Comparison of ENCODE assay signal across 9 mouse cellular contexts in genomic region chr11:101479171-101479635, GRCm38 (mm10). TPM values are rescaled to one million over a fixed set of nuclear protein-coding genes. Genes with fewer than 3 reads are reported as not detected.
DNase-seq lines count a peak whose midpoint lies in the region; ATAC-seq and TF ChIP-seq lines count a peak whose summit lies in the region.
"Had no signal": no experiment of that assay in that cellular context is flagged by ENCODE, and none has a peak within 500 bp of the region (broad histone marks: within the 10 kb centered on the region; RNA-seq: fewer than 3 reads in every experiment).

No protein-coding gene starts in this region.

- no peak for DNase-seq in left cerebral cortex, adult 2 months (ENCODE audit: extremely low spot score in 1 of 2, low spot score in 2 of 2)
- DNase-seq in left cerebral cortex, adult 11 months (ENCODE audit: low spot score) = no peak
- peak; percentile 55 for DNase-seq in embryonic facial prominence, embryonic 10.5 days (ENCODE audit: low spot score)
- no peak for DNase-seq in gastrocnemius, postnatal 36 days
- no peak for DNase-seq in adrenal gland, adult 2 months
- no peak for DNase-seq in cerebellum, adult 11-12 months
- DNase-seq: kidney, adult 11 months had no signal

- H3K9me3 ChIP-seq in embryonic facial prominence, embryonic 10.5 days = no peaks in the 10 kb centered on the region
- H3K9me3 ChIP-seq in intestine, postnatal 0 days (ENCODE audit: control insufficient read depth) = no peaks in the 10 kb centered on the region
- H3K9me3 ChIP-seq in neural tube, embryonic 12.5 days = no peaks in the 10 kb centered on the region

- 5% methylated on average over 18 of the region's 18 CpGs for WGBS in embryonic facial prominence, embryonic 10.5 days
- WGBS in intestine, postnatal 0 days = 10% methylated on average over 18 of the region's 18 CpGs
- 3% methylated on average over 18 of the region's 18 CpGs for WGBS in neural tube, embryonic 12.5 days

- peak overlapping the region; percentile 52 for H3K4me2 ChIP-seq in intestine, postnatal 0 days (replicated peaks; ENCODE audit: low read depth)
- peak overlapping the region; percentile 50 for H3K4me2 ChIP-seq in neural tube, embryonic 12.5 days (replicated peaks)

- no peak overlapping the region for H3K9ac ChIP-seq in intestine, postnatal 0 days (ENCODE audit: low read depth, low read length)
- peak overlapping the region; percentile 42; the same call in 1 of the 2 replicates for H3K9ac ChIP-seq in neural tube, embryonic 12.5 days

- ATAC-seq in intestine, postnatal 0 days = no peak
- ATAC-seq in neural tube, embryonic 12.5 days (ENCODE audit: low FRiP score, low read depth) = peak; percentile 60

- no peaks in the 10 kb centered on the region for H3K27me3 ChIP-seq in embryonic facial prominence, embryonic 10.5 days (replicated peaks; ENCODE audit: low read depth, poor library complexity, severe bottlenecking)
- no peaks in the 10 kb centered on the region for H3K27me3 ChIP-seq in intestine, postnatal 0 days (replicated peaks; ENCODE audit: control insufficient read depth, insufficient read depth, low read length)
- H3K27me3 ChIP-seq in neural tube, embryonic 12.5 days (replicated peaks) = no peaks in the 10 kb centered on the region

- H3K4me1 ChIP-seq in embryonic facial prominence, embryonic 10.5 days = peaks cover 44% of the 10 kb centered on the region
- H3K4me1 ChIP-seq in intestine, postnatal 0 days (replicated peaks; ENCODE audit: control insufficient read depth, insufficient read depth, low read length) = 0 out of 2 replicates have a peak, but pooled peaks cover 5% of the 10 kb centered on the region
- peaks cover 40% of the 10 kb centered on the region for H3K4me1 ChIP-seq in neural tube, embryonic 12.5 days

- intact Hi-C loops in left cerebral cortex, adult 2 months (cut with DNase I) = no loop called here
- intact Hi-C loops in gastrocnemius, postnatal 36 days (cut with DNase I) = no loop called here

- no peaks in the 10 kb centered on the region for H3K36me3 ChIP-seq in embryonic facial prominence, embryonic 10.5 days (replicated peaks)
- no peaks in the 10 kb centered on the region for H3K36me3 ChIP-seq in intestine, postnatal 0 days (ENCODE audit: control insufficient read depth, insufficient read depth)
- no peaks in the 10 kb centered on the region for H3K36me3 ChIP-seq in neural tube, embryonic 12.5 days

- H3K27ac ChIP-seq in left cerebral cortex, adult 2 months = no peak overlapping the region
- H3K27ac ChIP-seq in embryonic facial prominence, embryonic 10.5 days (replicated peaks) = peak overlapping the region; percentile 66
- H3K27ac ChIP-seq in intestine, postnatal 0 days (ENCODE audit: low read depth, low read length) = peak overlapping the region; percentile 5; the same call in 1 of the 2 replicates
- peak overlapping the region; percentile 92 for H3K27ac ChIP-seq in neural tube, embryonic 12.5 days

- TF ChIP-seq CTCF in left cerebral cortex, adult 2 months (IDR thresholded peaks at IDR 0.05) = no peak
- no peak for TF ChIP-seq CTCF in intestine, postnatal 0 days (IDR thresholded peaks at IDR 0.05; ENCODE audit: low read depth)

- H3K4me3 ChIP-seq in left cerebral cortex, adult 2 months = peak overlapping the region; percentile 16; the same call in 1 of the 2 replicates
- peak overlapping the region; percentile 40 for H3K4me3 ChIP-seq in embryonic facial prominence, embryonic 10.5 days
- no peak overlapping the region; the same call in 1 of the 2 replicates for H3K4me3 ChIP-seq in intestine, postnatal 0 days (ENCODE audit: low read depth, low read length)
- H3K4me3 ChIP-seq in neural tube, embryonic 12.5 days = peak overlapping the region; percentile 17

RNA-seq across cellular contexts. Expression of gene Vat1, which starts 13.2 kb away (rescaled TPM):
- total RNA-seq in left cerebral cortex, adult 2 months (2021) = 10 to 100 TPM; 33.4 to 36.8 TPM
- 21.3 and 29.6 TPM in 2 replicates for polyA plus RNA-seq in embryonic facial prominence, embryonic 10.5 days (2016; fragmentation: Nextera tagmentation; extraction: Ambion mirVana)
- 94.5 and 95.6 TPM in 2 replicates for polyA plus RNA-seq in intestine, postnatal 0 days (2015; fragmentation: Nextera tagmentation; extraction: Ambion mirVana)
- polyA plus RNA-seq in neural tube, embryonic 12.5 days (2016; fragmentation: Nextera tagmentation; extraction: Ambion mirVana) = 71.6 and 75.1 TPM in 2 replicates
- 10 to 100 TPM; 11.5 to 12.3 TPM for total RNA-seq in gastrocnemius, postnatal 36 days (2021)
- 100 to 1,000 TPM in 1 of 2 experiments, 10 to 100 TPM in 1; 95.6 to 189 TPM for total RNA-seq in adrenal gland, adult 2 months (2021)
- 151 and 157 TPM in 2 replicates for polyA plus RNA-seq in adrenal gland, adult 2 months (2012; rRNA removed)

RNA-seq across cellular contexts. Expression of gene Rnd2, which starts 14.4 kb away (rescaled TPM):
- total RNA-seq in left cerebral cortex, adult 2 months (2021) = 100 to 1,000 TPM; 141 to 159 TPM
- polyA plus RNA-seq in embryonic facial prominence, embryonic 10.5 days (2016; fragmentation: Nextera tagmentation; extraction: Ambion mirVana) = 16.5 and 31.6 TPM in 2 replicates
- polyA plus RNA-seq in intestine, postnatal 0 days (2015; fragmentation: Nextera tagmentation; extraction: Ambion mirVana) = 27.8 and 31.9 TPM in 2 replicates
- 84.0 and 99.7 TPM in 2 replicates for polyA plus RNA-seq in neural tube, embryonic 12.5 days (2016; fragmentation: Nextera tagmentation; extraction: Ambion mirVana)
- total RNA-seq in gastrocnemius, postnatal 36 days (2021) = 1 to 10 TPM; 2.8 to 3.0 TPM
- 10 to 100 TPM in 1 of 2 experiments, 1 to 10 TPM in 1; 6.0 to 12.9 TPM for total RNA-seq in adrenal gland, adult 2 months (2021)
- 6.0 and 11.3 TPM in 2 replicates for polyA plus RNA-seq in adrenal gland, adult 2 months (2012; rRNA removed)

RNA-seq across cellular contexts. Expression of gene Ifi35, which starts 31.0 kb away (rescaled TPM):
- 1 to 10 TPM; 2.4 to 3.2 TPM for total RNA-seq in left cerebral cortex, adult 2 months (2021)
- polyA plus RNA-seq in embryonic facial prominence, embryonic 10.5 days (2016; fragmentation: Nextera tagmentation; extraction: Ambion mirVana) = 2.1 and 3.1 TPM in 2 replicates
- 100 and 102 TPM in 2 replicates for polyA plus RNA-seq in intestine, postnatal 0 days (2015; fragmentation: Nextera tagmentation; extraction: Ambion mirVana)
- polyA plus RNA-seq in neural tube, embryonic 12.5 days (2016; fragmentation: Nextera tagmentation; extraction: Ambion mirVana) = 3.4 and 4.3 TPM in 2 replicates
- total RNA-seq in gastrocnemius, postnatal 36 days (2021) = 10 to 100 TPM in 1 of 2 experiments, 1 to 10 TPM in 1; 9.1 to 13.0 TPM
- total RNA-seq in adrenal gland, adult 2 months (2021) = 10 to 100 TPM; 33.2 to 40.5 TPM
- polyA plus RNA-seq in adrenal gland, adult 2 months (2012; rRNA removed) = 32.3 and 44.1 TPM in 2 replicates

RNA-seq across cellular contexts. Expression of gene Rpl27, which starts 37.1 kb away (rescaled TPM):
- total RNA-seq in left cerebral cortex, adult 2 months (2021) = 10 to 100 TPM; 31.5 to 34.7 TPM
- polyA plus RNA-seq in embryonic facial prominence, embryonic 10.5 days (2016; fragmentation: Nextera tagmentation; extraction: Ambion mirVana) = 469 and 481 TPM in 2 replicates
- 240 and 241 TPM in 2 replicates for polyA plus RNA-seq in intestine, postnatal 0 days (2015; fragmentation: Nextera tagmentation; extraction: Ambion mirVana)
- 327 and 346 TPM in 2 replicates for polyA plus RNA-seq in neural tube, embryonic 12.5 days (2016; fragmentation: Nextera tagmentation; extraction: Ambion mirVana)
- total RNA-seq in gastrocnemius, postnatal 36 days (2021) = 10 to 100 TPM; 35.1 to 42.1 TPM
- 10 to 100 TPM; 34.0 to 75.2 TPM for total RNA-seq in adrenal gland, adult 2 months (2021)
- 133 and 183 TPM in 2 replicates for polyA plus RNA-seq in adrenal gland, adult 2 months (2012; rRNA removed)

RNA-seq across cellular contexts. Expression of gene Ptges3l, which starts 54.1 kb away (rescaled TPM):
- 1 to 10 TPM; 2.3 to 4.2 TPM for total RNA-seq in left cerebral cortex, adult 2 months (2021)
- polyA plus RNA-seq in embryonic facial prominence, embryonic 10.5 days (2016; fragmentation: Nextera tagmentation; extraction: Ambion mirVana) = 3.9 and 4.7 TPM in 2 replicates
- 7.0 and 7.8 TPM in 2 replicates for polyA plus RNA-seq in intestine, postnatal 0 days (2015; fragmentation: Nextera tagmentation; extraction: Ambion mirVana)
- polyA plus RNA-seq in neural tube, embryonic 12.5 days (2016; fragmentation: Nextera tagmentation; extraction: Ambion mirVana) = 3.2 and 4.4 TPM in 2 replicates
- total RNA-seq in gastrocnemius, postnatal 36 days (2021) = 100 to 1,000 TPM in 1 of 2 experiments, 10 to 100 TPM in 1; 83.5 to 111 TPM
- 1 to 10 TPM; 2.1 to 4.3 TPM for total RNA-seq in adrenal gland, adult 2 months (2021)
- 0.93 and 1.1 TPM in 2 replicates for polyA plus RNA-seq in adrenal gland, adult 2 months (2012; rRNA removed)
